Mouse (Mus musculus) heart, adult 2 months (tissue): Measurements from ENCODE around the gene Pik3cd.

Experiments used
- CTCF ChIP-seq: fragments of 200-600 bp; IDR thresholded peaks from 2 replicates; pipeline ENCODE4 v1.8.1; 2022; ENCODE audit warnings: antibody characterized with exemption, mild to moderate bottlenecking, moderate library complexity
- EP300 ChIP-seq: fragments of 200-500 bp; IDR thresholded peaks from 2 replicates; pipeline ENCODE4 v1.6.1; 2011; ENCODE audit warnings: low read depth, low read length, control low read depth; ENCODE audit not compliant: insufficient read depth
- POLR2A ChIP-seq: fragments of 200-500 bp; IDR thresholded peaks from 2 replicates; pipeline ENCODE4 v1.6.1; 2011; ENCODE audit warnings: mild to moderate bottlenecking, low read depth, low read length, control low read depth; ENCODE audit not compliant: insufficient read depth

DNA sequence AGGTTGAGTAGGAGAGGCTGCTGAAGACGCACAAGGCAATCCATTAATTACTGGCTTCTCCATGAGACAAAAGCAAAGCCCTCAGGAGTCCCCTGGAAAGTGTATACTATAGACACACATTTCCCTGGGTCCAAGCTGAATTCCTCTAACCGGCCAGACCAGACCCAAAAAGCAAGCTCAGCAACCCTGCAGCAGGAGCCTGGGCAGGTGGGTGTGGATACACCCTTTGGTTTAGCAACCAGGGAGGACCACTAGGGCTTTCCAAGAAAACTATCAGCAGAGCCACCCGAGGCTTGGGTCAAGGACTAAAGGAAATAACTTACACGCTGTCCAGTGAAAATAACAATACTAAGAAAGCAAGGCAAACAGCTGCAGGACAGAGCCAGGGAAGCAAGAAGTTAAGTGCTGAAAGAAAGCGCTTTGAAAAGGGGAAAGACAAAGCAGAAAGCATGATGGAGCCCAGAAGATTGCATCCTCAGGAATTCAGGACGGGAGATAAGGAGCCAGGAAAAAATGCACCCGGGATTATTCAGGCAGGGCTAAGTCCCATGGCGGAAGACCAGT lies 27.5 kb downstream of the Pik3cd start:
- TF ChIP-seq EP300 (no peak), CTCF (no peak), POLR2A (no peak)
